17 mouse cellular contexts compared by ENCODE assay signal in the genomic region with DNA sequence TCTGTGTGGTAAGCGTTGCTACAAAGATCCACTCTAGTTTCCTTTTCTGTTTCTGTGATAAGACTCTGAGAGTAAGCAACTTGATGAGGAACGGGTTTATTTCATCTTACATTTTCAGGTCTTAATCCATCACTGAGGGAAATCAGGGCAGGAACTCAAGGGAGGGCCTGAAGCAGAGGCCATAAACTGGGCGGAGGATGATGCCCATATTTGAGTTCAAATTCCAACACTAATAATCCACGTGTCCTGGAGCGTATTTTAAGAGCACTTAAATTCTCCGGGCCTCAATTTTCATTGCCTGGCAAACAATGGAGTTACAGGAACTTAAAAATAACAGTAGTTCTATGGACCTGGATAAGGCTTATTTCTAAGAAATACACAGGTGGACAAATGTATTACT. TPM values are rescaled to one million over a fixed set of nuclear protein-coding genes. Genes with fewer than 3 reads are reported as not detected.
"Had no signal": no experiment of that assay in that cellular context is flagged by ENCODE, and none has a peak within 500 bp of the region (broad histone marks: within the 10 kb centered on the region; RNA-seq: fewer than 3 reads in every experiment).

No protein-coding gene starts in this region.

- H3K4me1 ChIP-seq: midbrain, embryonic 13.5 days had no signal

- H3K27me3 ChIP-seq: liver, embryonic 15.5 days; lung, embryonic 15.5 days; megakaryocyte, embryonic 14.5 days; midbrain, embryonic 13.5 days; midbrain, embryonic 15.5 days; neural tube, embryonic 12.5 days had no signal

- H3K9me3 ChIP-seq: liver, embryonic 15.5 days; lung, embryonic 15.5 days; midbrain, embryonic 13.5 days; midbrain, embryonic 15.5 days; neural tube, embryonic 12.5 days had no signal

- H3K4me2 ChIP-seq: liver, embryonic 15.5 days; midbrain, embryonic 11.5 days; midbrain, embryonic 13.5 days; midbrain, embryonic 15.5 days; neural tube, embryonic 12.5 days had no signal

- H3K36me3 ChIP-seq: liver, embryonic 15.5 days; lung, embryonic 15.5 days; midbrain, embryonic 13.5 days; midbrain, embryonic 15.5 days; neural tube, embryonic 12.5 days had no signal

- ATAC-seq: liver, postnatal 0 days; lung, postnatal 0 days had no signal

- DNase-seq: liver, postnatal 0 days; lung, adult 2 months; right cerebral cortex, postnatal 14 days; spleen, adult 18-20 months; thymus, adult 2 months; thymus, postnatal 36 days had no signal

- H3K4me3 ChIP-seq: liver, embryonic 15.5 days; lung, embryonic 15.5 days; megakaryocyte, embryonic 14.5 days; midbrain, embryonic 13.5 days; midbrain, embryonic 15.5 days; neural tube, embryonic 12.5 days had no signal

- H3K9ac ChIP-seq: liver, embryonic 15.5 days; liver, postnatal 0 days; lung, embryonic 15.5 days; midbrain, embryonic 13.5 days; midbrain, embryonic 15.5 days; neural tube, embryonic 12.5 days had no signal

- H3K27ac ChIP-seq: liver, embryonic 15.5 days; macrophage; midbrain, embryonic 13.5 days; midbrain, embryonic 15.5 days; neural tube, embryonic 12.5 days had no signal

RNA-seq across cellular contexts. Expression of a gene that starts 2.5 kb away (rescaled TPM):
- total RNA-seq: monocyte, adult 5-6 weeks; neutrophil, adult 5-6 weeks had no signal
